Mouse (Mus musculus) gastrocnemius, postnatal 10 days (tissue): ENCODE results near the gene Kat6b. TPM values are rescaled to one million over a fixed set of nuclear protein-coding genes. Genes with fewer than 3 reads are reported as not detected.
"Not testable (repeated sequence)": the region's sequence is repeated elsewhere in the genome, so short reads cannot be mapped to it uniquely, and the experiment has no call there.

ENCODE experiments used
- DNase-seq: peaks from one replicate; pipeline ENCODE4 v3.0.0; 2021; ENCODE audit warnings: mixed read lengths
- total RNA-seq, 2 experiments: library from RNA; stranded (reverse); gene quantifications; 2 replicates each; pipeline ENCODE4 v1.2.3; 2021

Gene Kat6b
- total RNA-seq, 2 experiments from 2014 or later: 24.1 to 31.6 TPM

- no peak for DNase-seq
Measured at GRCm38 (mm10) chr14:21669218-21669617, 188.0 kb downstream of the Kat6b start.

- DNase-seq: no peak
Measured at GRCm38 (mm10) chr14:21669633-21670421, 188.6 kb downstream of the Kat6b start.

GRCm38 (mm10) chr14:21670422-21671006 lies 189.3 kb downstream of the Kat6b start:
- DNase-seq: not testable (repeated sequence)

GRCm38 (mm10) chr14:21673100-21673499 lies 191.9 kb downstream of the Kat6b start:
- no peak for DNase-seq

- no peak for DNase-seq
Measured at GRCm38 (mm10) chr14:21674471-21674870, 193.2 kb downstream of the Kat6b start.

GRCm38 (mm10) chr14:21676223-21676622 lies 195.0 kb downstream of the Kat6b start:
- DNase-seq: no peak

GRCm38 (mm10) chr14:21678509-21679285 lies 197.5 kb downstream of the Kat6b start:
- DNase-seq: peak; percentile 73

- peak; percentile 41 for DNase-seq
Measured at GRCm38 (mm10) chr14:21679631-21680201, 198.5 kb downstream of the Kat6b start.

GRCm38 (mm10) chr14:21682681-21683129 lies 201.5 kb downstream of the Kat6b start:
- DNase-seq: no peak

- no peak for DNase-seq
Measured at GRCm38 (mm10) chr14:21683834-21684233, 202.6 kb downstream of the Kat6b start.

- no peak for DNase-seq
Measured at GRCm38 (mm10) chr14:21685411-21686146, 204.3 kb downstream of the Kat6b start.

GRCm38 (mm10) chr14:21686376-21687279 lies 205.4 kb downstream of the Kat6b start:
- no peak for DNase-seq

- no peak for DNase-seq
Measured at GRCm38 (mm10) chr14:21691070-21691469, 209.8 kb downstream of the Kat6b start.

GRCm38 (mm10) chr14:21695020-21695419 lies 213.8 kb downstream of the Kat6b start:
- no peak for DNase-seq

GRCm38 (mm10) chr14:21696186-21696830 lies 215.1 kb downstream of the Kat6b start:
- DNase-seq: no peak

GRCm38 (mm10) chr14:21702691-21703090 lies 221.5 kb downstream of the Kat6b start:
- no peak for DNase-seq

GRCm38 (mm10) chr14:21703255-21703654 lies 222.0 kb downstream of the Kat6b start:
- no peak for DNase-seq

GRCm38 (mm10) chr14:21705462-21705861 lies 224.2 kb downstream of the Kat6b start:
- no peak for DNase-seq

GRCm38 (mm10) chr14:21706759-21707571 lies 225.7 kb downstream of the Kat6b start:
- peak; percentile 28 for DNase-seq
